Mouse (Mus musculus): ENCODE measurements at regions not wholly inside any gene's neighbourhood (a gene's known extent, or its start where the extent isn't known, plus 50 kb on each side); places are given as distances from the start of the nearest gene placed in this dataset.

GRCm38 (mm10) chr1:15958661-15959060 is 134.5 kb downstream of the 4930444P10Rik start:
- TF ChIP-seq CTCF (IDR thresholded peaks at IDR 0.05; ENCODE audit: low read depth, low read length) (no peak), POLR2A (IDR thresholded peaks at IDR 0.05; ENCODE audit: extremely low read depth, insufficient read depth, low read length) (no peak)

Data from liver, adult 2 months (tissue).